Mouse (Mus musculus): ENCODE results near the gene Gtf2a2.

Gtf2a2 gene

GRCm38 (mm10) chr9:70012408-70012901 is at the start of gene Gtf2a2:
Gene Gtf2a2, plus strand, starts transcription at chr9:70012550.
- in situ Hi-C loops (cut with MboI, MseI): no loop called here

- in situ Hi-C loops (cut with MboI, MseI): no loop called here
Observed at GRCm38 (mm10) chr9:69964370-69964769, 48.0 kb upstream of the Gtf2a2 start.

- in situ Hi-C loops (cut with MboI, MseI): loop anchor here (5.0 kb wide), 2 partner anchors 62 to 483 kb away; no protein-coding TSS in a partner anchor
Observed at GRCm38 (mm10) chr9:69985526-69985925, 26.8 kb upstream of the Gtf2a2 start.

GRCm38 (mm10) chr9:69986063-69986462 is 26.3 kb upstream of the Gtf2a2 start:
- in situ Hi-C loops (cut with MboI, MseI): loop anchor here (5.0 kb wide), 2 partner anchors 61 to 484 kb away; no protein-coding TSS in a partner anchor

- in situ Hi-C loops (cut with MboI, MseI): loop anchor here (5.0 kb wide), 2 partner anchors 61 to 484 kb away; no protein-coding TSS in a partner anchor
Observed at GRCm38 (mm10) chr9:69986571-69986970, 25.8 kb upstream of the Gtf2a2 start.

- in situ Hi-C loops (cut with MboI, MseI): loop anchor here (5.0 kb wide), 2 partner anchors 60 to 485 kb away; no protein-coding TSS in a partner anchor
Observed at GRCm38 (mm10) chr9:69987579-69987978, 24.8 kb upstream of the Gtf2a2 start.

GRCm38 (mm10) chr9:69988706-69989302 is 23.5 kb upstream of the Gtf2a2 start:
- in situ Hi-C loops (cut with MboI, MseI): loop anchor here (5.0 kb wide), 2 partner anchors 58 to 487 kb away; no protein-coding TSS in a partner anchor

- in situ Hi-C loops (cut with MboI, MseI): loop anchor here (5.0 kb wide), 3 partner anchors 47 to 487 kb away; no protein-coding TSS in a partner anchor
Observed at GRCm38 (mm10) chr9:69989303-69990121, 22.8 kb upstream of the Gtf2a2 start, which contains the start of gene Bnip2. Gene Bnip2, plus strand, starts transcription at chr9:69989466.

- in situ Hi-C loops (cut with MboI, MseI): loop anchor here (5.0 kb wide), 1 partner anchor 48 kb away; no protein-coding TSS in a partner anchor
Observed at GRCm38 (mm10) chr9:69990346-69990745, 22.0 kb upstream of the Gtf2a2 start.

GRCm38 (mm10) chr9:69992841-69993277 is 19.5 kb upstream of the Gtf2a2 start:
- in situ Hi-C loops (cut with MboI, MseI): loop anchor here (5.0 kb wide), 1 partner anchor 51 kb away; no protein-coding TSS in a partner anchor

- in situ Hi-C loops (cut with MboI, MseI): loop anchor here (5.0 kb wide), 1 partner anchor 51 kb away; no protein-coding TSS in a partner anchor
Observed at GRCm38 (mm10) chr9:69993479-69993878, 18.9 kb upstream of the Gtf2a2 start.

GRCm38 (mm10) chr9:69994547-69994946 is 17.8 kb upstream of the Gtf2a2 start:
- in situ Hi-C loops (cut with MboI, MseI): loop anchor here (5.0 kb wide), 1 partner anchor 52 kb away; no protein-coding TSS in a partner anchor

GRCm38 (mm10) chr9:69999318-69999717 is 13.0 kb upstream of the Gtf2a2 start:
- in situ Hi-C loops (cut with MboI, MseI): no loop called here

- in situ Hi-C loops (cut with MboI, MseI): no loop called here
Observed at GRCm38 (mm10) chr9:70003516-70003915, 8.8 kb upstream of the Gtf2a2 start.

- in situ Hi-C loops (cut with MboI, MseI): no loop called here
Observed at GRCm38 (mm10) chr9:70006984-70007383, 5.4 kb upstream of the Gtf2a2 start.

- in situ Hi-C loops (cut with MboI, MseI): no loop called here
Observed at GRCm38 (mm10) chr9:70007506-70008248, 4.7 kb upstream of the Gtf2a2 start.

GRCm38 (mm10) chr9:70009754-70010304 is 2.5 kb upstream of the Gtf2a2 start:
- in situ Hi-C loops (cut with MboI, MseI): no loop called here

- in situ Hi-C loops (cut with MboI, MseI): no loop called here
Observed at GRCm38 (mm10) chr9:70010781-70011473, 1.4 kb upstream of the Gtf2a2 start.

GRCm38 (mm10) chr9:70011537-70012407 is 578 bp upstream of the Gtf2a2 start:
- in situ Hi-C loops (cut with MboI, MseI): no loop called here
